ENCODE assay signal across 8 mouse cellular contexts in the genomic region with DNA sequence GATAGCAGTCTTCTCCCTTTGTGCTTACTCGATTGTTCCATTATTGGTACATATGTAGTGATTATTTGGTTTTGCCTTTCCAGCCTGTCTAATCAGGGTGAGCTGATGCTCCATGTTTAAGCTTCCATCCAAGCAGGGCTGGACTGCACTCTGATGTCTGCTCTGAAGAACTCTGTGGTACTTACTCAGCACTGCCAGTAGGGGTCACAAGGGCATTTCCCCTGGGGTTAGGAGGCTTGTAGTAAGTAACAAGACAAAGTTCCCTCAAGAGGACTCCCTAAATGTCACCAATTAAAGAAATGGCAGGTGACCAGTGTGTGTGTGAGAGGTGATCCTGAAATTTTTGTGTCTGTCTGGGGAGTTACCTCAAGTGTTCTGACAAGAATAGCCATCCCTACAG.
DNase-seq lines count a peak whose midpoint lies in the region; ATAC-seq and TF ChIP-seq lines count a peak whose summit lies in the region.

No protein-coding gene starts in this region.

- TF ChIP-seq CTCF in heart, adult 2 months (IDR thresholded peaks at IDR 0.05), result peak; percentile 70

- H3K4me1 ChIP-seq in heart, adult 2 months (ENCODE audit: control insufficient read depth, insufficient read depth, low read length), result no peaks in the 10 kb centered on the region
- H3K4me1 ChIP-seq in heart, embryonic 12.5 days (replicated peaks), result peaks cover 7% of the 10 kb centered on the region
- H3K4me1 ChIP-seq in liver, embryonic 12.5 days, result no peaks in the 10 kb centered on the region
- no peaks in the 10 kb centered on the region for H3K4me1 ChIP-seq in limb, embryonic 10.5 days

- no peak for ATAC-seq in heart, embryonic 12.5 days (ENCODE audit: insufficient number of reproducible peaks, low FRiP score)
- ATAC-seq in liver, embryonic 12.5 days, result peak; percentile 46; the same call in 1 of the 2 replicates

- 73% methylated on average over 1 of the region's 1 CpGs for WGBS in heart, adult 2 months
- 71% methylated on average over 1 of the region's 1 CpGs for WGBS in heart, embryonic 12.5 days
- WGBS in liver, embryonic 12.5 days (ENCODE audit: insufficient replicate concordance), result 52% methylated on average over 1 of the region's 1 CpGs
- 79% methylated on average over 1 of the region's 1 CpGs for WGBS in limb, embryonic 10.5 days

- no peaks in the 10 kb centered on the region for H3K36me3 ChIP-seq in heart, adult 2 months (ENCODE audit: control insufficient read depth, insufficient read depth, low read length)
- no peaks in the 10 kb centered on the region for H3K36me3 ChIP-seq in heart, embryonic 12.5 days
- no peaks in the 10 kb centered on the region for H3K36me3 ChIP-seq in liver, embryonic 12.5 days
- H3K36me3 ChIP-seq in limb, embryonic 10.5 days, result no peaks in the 10 kb centered on the region

- no peaks in the 10 kb centered on the region for H3K27me3 ChIP-seq in heart, adult 2 months (ENCODE audit: control insufficient read depth, insufficient read depth, low read length)
- H3K27me3 ChIP-seq in heart, embryonic 12.5 days (replicated peaks), result no peaks in the 10 kb centered on the region
- no peaks in the 10 kb centered on the region for H3K27me3 ChIP-seq in liver, embryonic 12.5 days (replicated peaks)
- H3K27me3 ChIP-seq in limb, embryonic 10.5 days (ENCODE audit: low read depth, poor library complexity, severe bottlenecking), result no peaks in the 10 kb centered on the region

- no peak overlapping the region for H3K4me3 ChIP-seq in heart, adult 2 months
- H3K4me3 ChIP-seq in heart, embryonic 12.5 days, result no peak overlapping the region
- no peak overlapping the region for H3K4me3 ChIP-seq in liver, embryonic 12.5 days
- no peak overlapping the region for H3K4me3 ChIP-seq in limb, embryonic 10.5 days

- H3K27ac ChIP-seq in heart, adult 2 months, result no peak overlapping the region
- H3K27ac ChIP-seq in heart, embryonic 12.5 days (ENCODE audit: poor library complexity, severe bottlenecking), result no peak overlapping the region
- H3K27ac ChIP-seq in liver, embryonic 12.5 days, result no peak overlapping the region
- H3K27ac ChIP-seq in limb, embryonic 10.5 days, result no peak overlapping the region

- intact Hi-C loops in heart, adult 2 months (cut with DNase I), result no loop called here

- TF ChIP-seq POLR2A in heart, adult 2 months (IDR thresholded peaks at IDR 0.05; ENCODE audit: insufficient read depth, low read depth, low read length), result no peak

- H3K79me2 ChIP-seq in heart, adult 2 months (replicated peaks; ENCODE audit: control insufficient read depth, insufficient read depth, low read length), result no peaks in the 10 kb centered on the region

- no peaks in the 10 kb centered on the region for H3K9me3 ChIP-seq in heart, embryonic 12.5 days (replicated peaks)
- no peaks in the 10 kb centered on the region for H3K9me3 ChIP-seq in liver, embryonic 12.5 days (replicated peaks)
- no peaks in the 10 kb centered on the region for H3K9me3 ChIP-seq in limb, embryonic 10.5 days (replicated peaks)

- no peak overlapping the region for H3K4me2 ChIP-seq in heart, embryonic 12.5 days
- H3K4me2 ChIP-seq in liver, embryonic 12.5 days, result no peak overlapping the region

- TF ChIP-seq EP300 in heart, adult 2 months (IDR thresholded peaks at IDR 0.05; ENCODE audit: insufficient read depth, low read depth, low read length), result no peak

- no peak overlapping the region for H3K9ac ChIP-seq in heart, adult 2 months (ENCODE audit: low read depth, low read length)
- no peak overlapping the region for H3K9ac ChIP-seq in heart, embryonic 12.5 days
- H3K9ac ChIP-seq in liver, embryonic 12.5 days, result no peak overlapping the region

- peak in 1 of 2 experiments; percentile 26 for DNase-seq in heart, adult 2 months
- DNase-seq in B cell, adult 2 months, result peak; percentile 29 to 38
- DNase-seq in adrenal gland, postnatal 14 days, result peak; percentile 42
- peak; percentile 28 to 40 for DNase-seq in thymus, postnatal 36 days
- DNase-seq in limb, embryonic 10.5 days (ENCODE audit: low spot score), result no peak
- no peak for DNase-seq in cerebellum, postnatal 36 days

Comparison
In these comparisons a context has a peak if more than half of its experiments do, and no peak if none do; other contexts are left out.
1. DNase-seq: peak in B cell, adult 2 months (2 of 2), adrenal gland, postnatal 14 days (single experiment) and thymus, postnatal 36 days (2 of 2); none in limb, embryonic 10.5 days (single experiment) and cerebellum, postnatal 36 days (0 of 2).